Mouse (Mus musculus) gastrocnemius, adult 18-20 months (tissue): ENCODE data around the gene Lhfpl5. TPM values are rescaled to one million over a fixed set of nuclear protein-coding genes. Genes with fewer than 3 reads are reported as not detected.

Source experiments
- DNase-seq: peaks from one replicate; pipeline ENCODE4 v3.0.0; 2021; ENCODE audit warnings: low spot score
- microRNA-seq: library from miRNA; unstranded; fragments of <30 nt; microRNA quantifications from one replicate; pipeline ENCODE4 v1.2.0, GENCODE M21; 2021
- total RNA-seq, 2 experiments: library from RNA; stranded (reverse); gene quantifications; 2 replicates each; pipeline ENCODE4 v1.2.3; 2021

The Lhfpl5 gene
- total RNA-seq, 2 experiments from 2014 or later, result not detected

DNA sequence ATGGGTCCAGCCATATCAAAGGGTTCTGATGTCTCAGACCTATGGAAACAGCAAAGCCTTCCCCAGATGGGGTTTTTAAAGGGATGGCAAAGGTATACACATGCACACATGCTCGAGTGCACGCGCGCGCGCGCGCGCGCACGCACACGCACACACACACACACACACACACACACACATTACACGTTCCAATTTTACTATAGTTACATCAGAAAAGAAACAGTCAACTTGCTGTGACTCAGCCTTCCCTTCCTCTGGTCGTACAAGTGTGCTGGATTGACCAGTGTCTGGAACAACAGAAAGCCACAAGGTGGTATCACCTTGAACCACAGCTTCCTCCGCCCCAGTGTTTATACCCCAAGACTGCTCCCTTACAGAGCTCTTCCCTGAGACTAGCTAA is 49.9 kb downstream of the Lhfpl5 start:
- DNase-seq, result no peak

DNA sequence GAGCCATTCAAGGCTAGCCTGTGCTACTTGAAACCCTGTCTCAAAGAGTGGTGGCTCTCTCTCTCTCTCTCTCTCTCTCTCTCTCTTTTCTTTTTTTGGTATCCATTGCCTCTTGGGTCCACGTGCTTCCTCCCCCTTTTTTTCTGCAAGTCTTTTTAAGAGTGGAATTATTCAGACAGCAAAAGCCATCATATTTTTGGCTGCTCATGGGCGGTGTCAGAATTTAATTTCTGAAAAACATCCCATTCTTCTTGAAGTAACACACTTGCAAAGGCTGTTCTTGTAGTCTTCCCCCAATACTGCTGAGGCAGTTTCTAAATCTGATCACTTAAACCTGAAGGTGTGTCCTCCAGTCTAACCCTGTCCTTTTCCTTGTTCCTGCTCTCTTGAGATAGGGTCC is 51.5 kb downstream of the Lhfpl5 start:
- DNase-seq, result no peak

DNA sequence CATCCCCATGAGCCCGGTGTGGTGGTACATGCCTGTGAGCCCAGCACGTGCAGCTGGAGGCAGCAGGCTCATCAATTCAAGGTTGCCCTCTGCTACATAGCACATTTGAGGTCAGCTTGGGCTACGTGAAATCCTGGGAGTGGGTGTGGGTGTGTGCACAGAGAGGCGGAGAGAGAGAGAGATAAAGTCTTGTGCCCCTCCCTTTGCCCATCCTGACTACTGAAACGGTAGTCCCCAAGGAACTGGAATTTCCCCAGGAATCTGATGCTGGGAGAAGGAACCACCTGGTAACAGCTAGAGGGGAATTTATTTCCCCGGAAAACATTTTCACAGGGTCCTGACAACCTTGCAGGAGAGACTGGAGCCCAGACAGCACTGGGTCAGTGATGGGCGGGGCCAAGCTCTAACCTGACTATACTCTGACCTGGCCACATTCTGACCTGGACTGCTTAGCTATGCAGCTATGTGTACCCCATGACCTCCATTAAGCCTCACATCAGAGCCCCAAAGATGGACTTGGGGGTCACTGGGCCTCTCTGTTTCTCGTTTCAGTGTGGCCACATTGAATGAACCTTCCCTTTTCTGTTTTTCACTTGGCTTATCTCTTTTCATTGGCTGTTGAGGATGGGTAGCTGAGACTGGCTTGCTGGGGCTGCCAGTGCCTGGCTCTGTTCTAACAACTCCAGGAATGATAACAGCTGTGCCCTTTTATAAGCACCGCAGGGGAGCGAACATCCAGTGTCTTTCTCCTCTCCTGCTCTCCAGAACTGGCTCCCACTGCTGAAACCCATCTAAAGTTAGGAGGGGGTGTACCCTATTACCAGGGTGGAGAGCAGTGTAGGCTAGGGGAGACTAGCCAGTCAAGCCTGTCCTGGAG is 53.0 kb downstream of the Lhfpl5 start:
- DNase-seq, result no peak

DNA sequence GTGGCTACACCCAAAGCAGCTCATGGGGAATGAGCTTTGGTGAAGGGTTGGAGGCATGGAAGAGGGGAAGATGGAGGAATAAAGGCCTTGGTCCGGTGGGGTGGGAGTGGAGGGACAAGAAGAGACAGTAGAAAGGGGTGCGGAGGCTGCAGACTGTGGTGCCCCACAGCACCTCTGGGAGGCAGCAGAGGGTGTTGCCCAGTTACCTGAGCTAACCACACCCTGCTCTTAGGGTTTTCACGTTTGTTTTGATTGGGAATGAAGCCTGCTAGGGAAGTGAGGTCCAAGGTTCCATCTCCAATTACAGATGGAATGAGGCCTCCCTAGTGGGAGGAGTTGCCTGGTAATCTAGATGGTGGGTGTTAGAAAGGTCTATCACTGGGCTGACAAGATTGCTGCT is 53.7 kb downstream of the Lhfpl5 start:
- DNase-seq, result no peak

Small RNA genes lying within 50 kb of the gene (microRNA-seq; reads per million reads assigned to microRNA genes)
- not detected for gene Gm25195
- not detected for gene Mir6969

Other genes starting within 250 kb of the Lhfpl5 start
- gene Rpl10a, start 247.2 kb upstream of the Lhfpl5 start, total RNA-seq, result 100 to 1,000 TPM; 418 to 419 TPM
- gene Tead3, start 224.8 kb upstream of the Lhfpl5 start, total RNA-seq, result 1 to 10 TPM; 5.3 to 6.9 TPM
- not detected for gene Tulp1, start 210.4 kb upstream of the Lhfpl5 start, total RNA-seq
- gene Fkbp5, start 58.1 kb upstream of the Lhfpl5 start, total RNA-seq, result 10 to 100 TPM; 54.0 to 92.7 TPM
- gene Armc12, start 44.8 kb upstream of the Lhfpl5 start, total RNA-seq, result not detected
- not detected for gene Clpsl2, start 26.2 kb upstream of the Lhfpl5 start, total RNA-seq
- gene Clps, start 14.9 kb upstream of the Lhfpl5 start, total RNA-seq, result not detected
- 10 to 100 TPM; 26.7 to 30.4 TPM for gene Srpk1, start 47.1 kb downstream of the Lhfpl5 start, total RNA-seq
- gene Slc26a8, start 114.6 kb downstream of the Lhfpl5 start, total RNA-seq, result under 1 TPM; 0.17 to 0.18 TPM
- 10 to 100 TPM; 87.4 to 93.2 TPM for gene Mapk14, start 115.7 kb downstream of the Lhfpl5 start, total RNA-seq
- gene AC170998.1, start 150.4 kb downstream of the Lhfpl5 start, total RNA-seq, result under 1 TPM in 1 of 2 experiments, not detected in 1; 0.66 TPM
- gene Mapk13, start 193.7 kb downstream of the Lhfpl5 start, total RNA-seq, result under 1 TPM in 1 of 2 experiments, not detected in 1; 0.31 TPM
- 10 to 100 TPM; 15.2 to 15.6 TPM for gene Brpf3, start 225.4 kb downstream of the Lhfpl5 start, total RNA-seq